In genomic region chr11:118955016-118955415, GRCm38 (mm10) we compare ENCODE assay signal across 22 mouse cellular contexts. TPM values are rescaled to one million over a fixed set of nuclear protein-coding genes. Genes with fewer than 3 reads are reported as not detected.
DNase-seq lines count a peak whose midpoint lies in the region; ATAC-seq lines count a peak whose summit lies in the region.
"Had no signal": no experiment of that assay in that cellular context is flagged by ENCODE, and none has a peak within 500 bp of the region (broad histone marks: within the 10 kb centered on the region; RNA-seq: fewer than 3 reads in every experiment).

No protein-coding gene starts in this region.

- no peak overlapping the region for H3K27ac ChIP-seq in neural tube, embryonic 12.5 days
- peak overlapping the region; percentile 41 for H3K27ac ChIP-seq in hindbrain, embryonic 13.5 days
- H3K27ac ChIP-seq in midbrain, embryonic 14.5 days (replicated peaks; ENCODE audit: low read depth, low read length): no peak overlapping the region

- H3K27me3 ChIP-seq in neural tube, embryonic 12.5 days (replicated peaks): no peaks in the 10 kb centered on the region
- 0 out of 2 replicates have a peak, but pooled peaks cover 3% of the 10 kb centered on the region for H3K27me3 ChIP-seq in hindbrain, embryonic 13.5 days
- H3K27me3 ChIP-seq in midbrain, embryonic 14.5 days (ENCODE audit: control insufficient read depth, insufficient read depth, low read length): no peaks in the 10 kb centered on the region

- H3K9ac ChIP-seq in neural tube, embryonic 12.5 days: 0 out of 2 replicates have a peak overlapping the region, but pooled peaks have one; percentile 26
- no peak overlapping the region for H3K9ac ChIP-seq in hindbrain, embryonic 13.5 days
- H3K9ac ChIP-seq in midbrain, embryonic 14.5 days (replicated peaks; ENCODE audit: low read length): 0 out of 2 replicates have a peak overlapping the region, but pooled peaks have one; percentile 9

- WGBS in neural tube, embryonic 12.5 days: 33% methylated on average over 6 of the region's 6 CpGs
- 36% methylated on average over 6 of the region's 6 CpGs for WGBS in hindbrain, embryonic 13.5 days
- 41% methylated on average over 6 of the region's 6 CpGs for WGBS in midbrain, embryonic 14.5 days

- H3K4me3 ChIP-seq in neural tube, embryonic 12.5 days: no peak overlapping the region
- H3K4me3 ChIP-seq in hindbrain, embryonic 13.5 days: no peak overlapping the region
- H3K4me3 ChIP-seq in midbrain, embryonic 14.5 days (replicated peaks; ENCODE audit: low read depth, low read length): no peak overlapping the region

- H3K4me2 ChIP-seq in neural tube, embryonic 12.5 days (replicated peaks): no peak overlapping the region
- no peak overlapping the region for H3K4me2 ChIP-seq in hindbrain, embryonic 13.5 days
- H3K4me2 ChIP-seq in midbrain, embryonic 14.5 days (ENCODE audit: low read length): no peak overlapping the region

- peaks cover 49% of the 10 kb centered on the region for H3K4me1 ChIP-seq in neural tube, embryonic 12.5 days
- peaks cover 48% of the 10 kb centered on the region for H3K4me1 ChIP-seq in hindbrain, embryonic 13.5 days (replicated peaks)
- H3K4me1 ChIP-seq in midbrain, embryonic 14.5 days (ENCODE audit: control insufficient read depth, insufficient read depth, low read length): peaks cover 29% of the 10 kb centered on the region

- H3K9me3 ChIP-seq in neural tube, embryonic 12.5 days: no peaks in the 10 kb centered on the region
- H3K9me3 ChIP-seq in hindbrain, embryonic 13.5 days: no peaks in the 10 kb centered on the region
- no peaks in the 10 kb centered on the region for H3K9me3 ChIP-seq in midbrain, embryonic 14.5 days (ENCODE audit: control insufficient read depth, low read length)

- no peaks in the 10 kb centered on the region for H3K36me3 ChIP-seq in neural tube, embryonic 12.5 days
- H3K36me3 ChIP-seq in hindbrain, embryonic 13.5 days: no peaks in the 10 kb centered on the region
- H3K36me3 ChIP-seq in midbrain, embryonic 14.5 days (ENCODE audit: control insufficient read depth, insufficient read depth, low read length): no peaks in the 10 kb centered on the region

- no peak for DNase-seq in neural tube, embryonic 10.5 days (ENCODE audit: extremely low spot score, low spot score)
- DNase-seq in midbrain, embryonic 14.5 days: no peak
- DNase-seq in kidney, postnatal 25 days: no peak
- DNase-seq in urinary bladder, postnatal 36 days (ENCODE audit: low spot score in 2 of 2): no peak
- no peak for DNase-seq in spleen, postnatal 10 days (ENCODE audit: low spot score in 2 of 2)
- no peak for DNase-seq in gastrocnemius, postnatal 10 days
- DNase-seq: adrenal gland, postnatal 25 days; cerebellum, adult 8-10 months; gastrocnemius, postnatal 14 days; kidney, adult 8-10 months; kidney, postnatal 4 days; lung, adult 18-20 months; thymus, adult 2 months had no signal

- no peak for ATAC-seq in neural tube, embryonic 12.5 days (ENCODE audit: low FRiP score, low read depth)
- ATAC-seq in hindbrain, embryonic 13.5 days (ENCODE audit: low FRiP score): no peak
- ATAC-seq in midbrain, embryonic 14.5 days (ENCODE audit: low FRiP score, low TSS enrichment): no peak

RNA-seq across cellular contexts. Expression of gene Enpp7, which starts 33.0 kb away (rescaled TPM):
- not detected in 2 replicates for polyA plus RNA-seq in neural tube, embryonic 12.5 days (2016; fragmentation: Nextera tagmentation; extraction: Ambion mirVana)
- polyA plus RNA-seq in hindbrain, embryonic 13.5 days (2015; fragmentation: Nextera tagmentation; extraction: Ambion mirVana): not detected in 2 replicates
- polyA plus RNA-seq in midbrain, embryonic 14.5 days (2014; fragmentation: Nextera tagmentation; extraction: Ambion mirVana): not detected in 2 replicates
- total RNA-seq in gastrocnemius, postnatal 10 days (2021): not detected
- total RNA-seq: adrenal gland, postnatal 25 days; gastrocnemius, postnatal 14 days; layer of hippocampus, postnatal 10 days; left cerebral cortex, postnatal 14 days; liver, adult 2 months; megakaryocyte-erythroid progenitor cell, adult 5-6 weeks had no signal
- polyA plus RNA-seq: C2C12; heart, postnatal 0 days; liver, adult 2 months; stomach, embryonic 14.5 days had no signal

RNA-seq across cellular contexts. Expression of gene Rbfox3, which starts 43.6 kb away (rescaled TPM):
- polyA plus RNA-seq in neural tube, embryonic 12.5 days (2016; fragmentation: Nextera tagmentation; extraction: Ambion mirVana): 44.8 and 52.6 TPM in 2 replicates
- 54.3 and 55.2 TPM in 2 replicates for polyA plus RNA-seq in hindbrain, embryonic 13.5 days (2015; fragmentation: Nextera tagmentation; extraction: Ambion mirVana)
- polyA plus RNA-seq in midbrain, embryonic 14.5 days (2014; fragmentation: Nextera tagmentation; extraction: Ambion mirVana): 31.7 and 41.9 TPM in 2 replicates
- under 1 TPM; 0.26 to 0.63 TPM for total RNA-seq in gastrocnemius, postnatal 10 days (2021)
- total RNA-seq: megakaryocyte-erythroid progenitor cell, adult 5-6 weeks had no signal
- polyA plus RNA-seq: C2C12 had no signal
